Mouse (Mus musculus): Measurements from ENCODE around the gene Speer4b. TPM values are rescaled to one million over a fixed set of nuclear protein-coding genes. Genes with fewer than 3 reads are reported as not detected.
"Not testable (repeated sequence)": the region's sequence is repeated elsewhere in the genome, so short reads cannot be mapped to it uniquely, and the experiment has no call there.

Speer4b gene
- not detected in 2 replicates for polyA plus RNA-seq (2012; rRNA removed)

- not testable (repeated sequence) for DNase-seq (ENCODE audit: low spot score)
Observed at GRCm38 (mm10) chr5:27501338-27501737, at the start of gene Speer4b. TSS of gene Speer4b (minus strand) at chr5:27501438.

- DNase-seq (ENCODE audit: low spot score) = no peak
Observed at GRCm38 (mm10) chr5:27549291-27549690, 48.1 kb upstream of the Speer4b start.

GRCm38 (mm10) chr5:27544816-27545270 lies 43.6 kb upstream of the Speer4b start:
- DNase-seq (ENCODE audit: low spot score) = no peak

GRCm38 (mm10) chr5:27526906-27527305 lies 25.7 kb upstream of the Speer4b start:
- DNase-seq (ENCODE audit: low spot score) = no peak

GRCm38 (mm10) chr5:27518716-27519115 lies 17.5 kb upstream of the Speer4b start:
- no peak for DNase-seq (ENCODE audit: low spot score)

- no peak for DNase-seq (ENCODE audit: low spot score)
Observed at GRCm38 (mm10) chr5:27490942-27491341, 10.3 kb downstream of the Speer4b start.

- DNase-seq (ENCODE audit: low spot score) = no peak
Observed at GRCm38 (mm10) chr5:27486138-27486537, 15.1 kb downstream of the Speer4b start.

GRCm38 (mm10) chr5:27481706-27482105 lies 19.5 kb downstream of the Speer4b start:
- DNase-seq (ENCODE audit: low spot score) = no peak

GRCm38 (mm10) chr5:27474964-27475465 lies 26.2 kb downstream of the Speer4b start:
- DNase-seq (ENCODE audit: low spot score) = no peak

- no peak for DNase-seq (ENCODE audit: low spot score)
Observed at GRCm38 (mm10) chr5:27457686-27458085, 43.6 kb downstream of the Speer4b start.

GRCm38 (mm10) chr5:27456981-27457380 lies 44.3 kb downstream of the Speer4b start:
- no peak for DNase-seq (ENCODE audit: low spot score)

GRCm38 (mm10) chr5:27454386-27454785 lies 46.9 kb downstream of the Speer4b start:
- DNase-seq (ENCODE audit: low spot score) = no peak

- no peak for DNase-seq (ENCODE audit: low spot score)
Observed at GRCm38 (mm10) chr5:27453201-27453845, 47.9 kb downstream of the Speer4b start.
